Mouse (Mus musculus): Measurements from ENCODE around the gene Ecsit. TPM values are rescaled to one million over a fixed set of nuclear protein-coding genes. Genes with fewer than 3 reads are reported as not detected.

Ecsit gene
- polyA plus RNA-seq (2021; fragmentation: Nextera tagmentation), result 59.3 and 59.4 TPM in 2 replicates
- long read RNA-seq, experiment 1, transcript Ecsit-201 (9 exons, 1,673 nt), result major isoform, 43 of 131 reads
- long read RNA-seq, experiment 1, transcript Ecsit-204 (9 exons, 1,676 nt), result minor isoform, 42 of 131 reads
- long read RNA-seq, experiment 1, partial matches to known transcripts, result 13 of 131 reads
- long read RNA-seq, experiment 1, other reads (novel, unspliced or antisense), result 33 of 131 reads
- long read RNA-seq, experiment 2, transcript Ecsit-201 (9 exons, 1,673 nt), result major isoform, 156 of 387 reads
- long read RNA-seq, experiment 2, transcript Ecsit-204 (9 exons, 1,676 nt), result minor isoform, 151 of 387 reads
- long read RNA-seq, experiment 2, partial matches to known transcripts, result 15 of 387 reads
- long read RNA-seq, experiment 2, other reads (novel, unspliced or antisense), result 62 of 387 reads

GRCm38 (mm10) chr9:22085022-22085834 is at the start of gene Ecsit:
Gene Ecsit (minus strand): TSS chr9:22085438.

DNA sequence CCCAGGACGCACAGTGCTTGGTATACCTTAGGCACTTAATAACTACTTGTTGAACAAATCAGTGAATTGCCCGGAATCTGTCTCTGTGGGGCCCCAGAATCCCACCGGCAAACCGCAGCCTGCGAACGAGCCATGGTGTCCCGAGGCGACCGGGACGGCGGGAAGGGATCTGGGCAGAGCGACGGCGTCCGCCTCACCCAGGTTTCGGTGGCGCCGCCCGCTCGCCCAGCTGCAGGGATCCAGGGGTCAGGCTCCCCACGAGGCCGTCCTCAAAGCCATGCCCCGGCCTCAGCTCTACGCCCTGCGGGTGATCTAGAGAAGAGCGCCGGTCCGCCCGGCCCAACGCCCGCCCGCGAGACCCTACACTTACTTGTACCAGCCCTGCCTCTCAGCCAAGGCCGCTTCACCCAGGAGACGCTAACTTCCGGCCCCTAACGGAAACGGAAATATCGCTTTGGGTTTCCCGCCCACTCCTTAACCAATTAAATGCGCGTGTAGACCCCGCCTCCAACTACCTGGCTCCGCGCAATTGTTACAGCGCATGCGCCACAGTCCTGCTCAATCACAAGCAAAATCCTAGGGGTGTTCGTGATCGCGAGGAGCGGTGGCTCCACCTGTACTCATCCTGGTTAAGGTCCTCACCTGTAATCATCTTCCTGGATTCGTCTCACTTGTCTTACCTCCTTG is 31.6 kb upstream of the Ecsit start, which contains the start of gene Elof1:
Gene Elof1 (minus strand): TSS at position 433 of the 687 bp plus-strand sequence.

GRCm38 (mm10) chr9:22098993-22099696 is 13.9 kb upstream of the Ecsit start, which contains the start of gene Cnn1:
Gene Cnn1 (plus strand): TSS chr9:22099216.

DNA sequence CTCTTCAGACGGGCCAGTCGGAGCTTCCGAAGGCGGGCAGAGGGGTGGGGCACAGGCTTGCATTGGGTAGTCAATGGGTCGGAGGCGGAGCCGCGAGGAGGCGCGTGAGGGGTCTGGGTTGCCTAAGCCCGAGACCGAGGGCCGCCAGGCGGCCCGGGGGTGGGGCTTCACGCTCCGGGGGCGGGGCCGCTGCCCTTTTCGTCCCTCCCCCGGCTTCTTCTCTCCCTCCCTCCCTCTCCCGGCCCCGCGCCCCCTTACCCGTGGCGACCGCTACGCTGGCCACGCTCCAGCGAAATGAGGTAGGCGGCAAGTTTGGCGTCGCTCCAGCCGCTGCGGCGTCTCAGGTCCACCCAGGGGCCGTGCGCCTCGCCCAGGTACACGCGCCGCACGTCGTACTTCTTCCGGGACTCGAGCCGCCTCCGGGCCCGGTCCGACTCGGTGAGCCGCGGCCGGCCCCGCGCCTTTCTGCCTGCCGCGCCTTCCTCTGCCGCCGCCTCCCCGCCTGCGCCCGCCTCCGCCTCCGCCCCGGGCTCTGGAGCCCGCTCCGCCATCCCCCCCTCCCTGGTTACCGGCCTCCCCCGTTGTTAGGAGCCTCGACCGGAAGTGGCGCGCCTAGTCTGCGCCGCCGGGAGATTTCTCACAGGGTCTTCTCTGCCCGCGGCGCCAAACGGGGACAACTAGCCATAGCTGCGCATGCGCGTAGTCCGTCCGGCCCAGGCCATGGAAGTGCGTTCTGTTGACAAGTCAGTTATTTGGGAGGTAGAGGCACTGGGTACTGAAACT is 14.3 kb downstream of the Ecsit start, which contains the start of the genes Gm49318 and Zfp653:
Gene Gm49318 (minus strand): TSS at position 469 of the 783 bp plus-strand sequence.
Gene Zfp653 (minus strand): TSS at position 586 of the 783 bp plus-strand sequence.

DNA sequence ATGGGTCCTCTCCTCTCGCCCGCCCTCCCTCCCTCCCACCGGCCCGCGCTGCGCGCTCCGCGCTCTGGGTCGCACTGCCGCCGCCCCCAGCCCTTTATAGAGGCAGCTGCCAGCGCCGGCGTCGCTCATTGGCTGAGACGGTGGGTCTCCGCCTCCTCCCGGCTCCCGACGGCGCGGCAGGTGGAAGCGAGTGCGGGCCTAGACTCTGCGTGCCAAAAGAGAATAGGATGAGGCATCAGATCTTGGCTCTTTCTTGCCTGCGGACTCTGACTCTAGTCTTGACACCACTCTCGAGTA is 33.3 kb downstream of the Ecsit start, which contains the start of gene Elavl3:
Gene Elavl3 (minus strand): TSS at position 66 of the 297 bp plus-strand sequence.

Small RNA genes within 50 kb of the gene (microRNA-seq; reads per million reads assigned to microRNA genes)
- 0.86 reads per million for gene Mir7084

Other genes starting within 250 kb of the Ecsit start
- not detected in 2 replicates for gene Angptl8, start 249.9 kb downstream of the Ecsit start, polyA plus RNA-seq (2021; fragmentation: Nextera tagmentation)
- gene Dock6, start 232.8 kb downstream of the Ecsit start, polyA plus RNA-seq (2021; fragmentation: Nextera tagmentation), result 3.6 and 4.1 TPM in 2 replicates
- 6.9 and 8.5 TPM in 2 replicates for gene Rab3d, start 167.2 kb downstream of the Ecsit start, polyA plus RNA-seq (2021; fragmentation: Nextera tagmentation)
- 6.5 and 6.9 TPM in 2 replicates for gene Ccdc159, start 158.0 kb downstream of the Ecsit start, polyA plus RNA-seq (2021; fragmentation: Nextera tagmentation)
- 106 and 126 TPM in 2 replicates for gene Tmem205, start 157.9 kb downstream of the Ecsit start, polyA plus RNA-seq (2021; fragmentation: Nextera tagmentation)
- 169 and 201 TPM in 2 replicates for gene Plppr2, start 148.4 kb downstream of the Ecsit start, polyA plus RNA-seq (2021; fragmentation: Nextera tagmentation)
- 11.2 and 11.3 TPM in 2 replicates for gene Swsap1, start 129.7 kb downstream of the Ecsit start, polyA plus RNA-seq (2021; fragmentation: Nextera tagmentation)
- 11.1 and 11.4 TPM in 2 replicates for gene Epor, start 121.9 kb downstream of the Ecsit start, polyA plus RNA-seq (2021; fragmentation: Nextera tagmentation)
- gene Rgl3, start 96.0 kb downstream of the Ecsit start, polyA plus RNA-seq (2021; fragmentation: Nextera tagmentation), result 0.82 and 1.1 TPM in 2 replicates
- 1.7 and 2.8 TPM in 2 replicates for gene Ccdc151, start 82.8 kb downstream of the Ecsit start, polyA plus RNA-seq (2021; fragmentation: Nextera tagmentation)
- gene Prkcsh, start 82.6 kb downstream of the Ecsit start, polyA plus RNA-seq (2021; fragmentation: Nextera tagmentation), result 26.1 and 29.7 TPM in 2 replicates
- gene Elavl3, start 33.4 kb downstream of the Ecsit start, polyA plus RNA-seq (2021; fragmentation: Nextera tagmentation), result 19.5 and 21.7 TPM in 2 replicates
- not detected in 2 replicates for gene Gm49318, start 14.2 kb downstream of the Ecsit start, polyA plus RNA-seq (2021; fragmentation: Nextera tagmentation)
- 4.0 and 4.4 TPM in 2 replicates for gene Zfp653, start 14.1 kb downstream of the Ecsit start, polyA plus RNA-seq (2021; fragmentation: Nextera tagmentation)
- gene Cnn1, start 13.8 kb upstream of the Ecsit start, polyA plus RNA-seq (2021; fragmentation: Nextera tagmentation), result 0.40 and 0.72 TPM in 2 replicates
- gene Elof1, start 31.7 kb upstream of the Ecsit start, polyA plus RNA-seq (2021; fragmentation: Nextera tagmentation), result 154 and 178 TPM in 2 replicates
- 0.57 and 1.1 TPM in 2 replicates for gene Acp5, start 50.3 kb upstream of the Ecsit start, polyA plus RNA-seq (2021; fragmentation: Nextera tagmentation)
- 174 and 190 TPM in 2 replicates for gene Pigyl, start 71.4 kb upstream of the Ecsit start, polyA plus RNA-seq (2021; fragmentation: Nextera tagmentation)
- not detected in 2 replicates for gene Zfp872, start 102.7 kb upstream of the Ecsit start, polyA plus RNA-seq (2021; fragmentation: Nextera tagmentation)
- gene Zfp809, start 140.3 kb upstream of the Ecsit start, polyA plus RNA-seq (2021; fragmentation: Nextera tagmentation), result 9.2 and 11.8 TPM in 2 replicates
- gene Zfp599, start 174.5 kb upstream of the Ecsit start, polyA plus RNA-seq (2021; fragmentation: Nextera tagmentation), result 2.1 and 3.2 TPM in 2 replicates
- 10.5 and 11.2 TPM in 2 replicates for gene Zfp810, start 222.2 kb upstream of the Ecsit start, polyA plus RNA-seq (2021; fragmentation: Nextera tagmentation)